Mouse (Mus musculus): Measurements from ENCODE around the gene Slx4. TPM values are rescaled to one million over a fixed set of nuclear protein-coding genes. Genes with fewer than 3 reads are reported as not detected.
A peak's percentile ranks its signal among the peaks of the same experiment; 100 is the strongest.

Gene Slx4
- total and polyA plus RNA-seq, 3 experiments = 24.3 to 35.2 TPM; not detected in 1

- no peak for TF ChIP-seq CHD1 (IDR thresholded peaks at IDR 0.05; ENCODE audit: low read depth, low read length)
- peak; percentile 21; the same call in 1 of the 2 replicates for TF ChIP-seq MYB (IDR thresholded peaks at IDR 0.05; ENCODE audit: low read depth, low read length)
- TF ChIP-seq MEF2A (IDR thresholded peaks at IDR 0.05; ENCODE audit: extremely low read depth, insufficient replicate concordance, low read depth, low read length, poor library complexity, severe bottlenecking) = no peak
- TF ChIP-seq MAZ (IDR thresholded peaks at IDR 0.05; ENCODE audit: low read depth, low read length) = no peak; the same call in 1 of the 2 replicates
- no peak for TF ChIP-seq JUND (IDR thresholded peaks at IDR 0.05; ENCODE audit: low read depth, low read length)
Observed at GRCm38 (mm10) chr16:4003489-4004398, at the start of gene Slx4 (continued).

- H3K36me3 ChIP-seq (ENCODE audit: control insufficient read depth in 1 of 2, insufficient read depth in 2 of 2, low read length in 2 of 2) = peaks cover 0 to 11% of the 10 kb centered on the region in 2 experiments; a peak in 2 of 4 replicates
- TF ChIP-seq JUND (IDR thresholded peaks at IDR 0.05; ENCODE audit: low read depth, low read length) (no peak), CHD1 (IDR thresholded peaks at IDR 0.05; ENCODE audit: low read depth, low read length) (no peak), ETS1 (IDR thresholded peaks at IDR 0.05; ENCODE audit: low read depth, low read length) (no peak), KAT2A (conservative IDR thresholded peaks at IDR 0.05; ENCODE audit: low read depth, low read length) (no peak), MAZ (IDR thresholded peaks at IDR 0.05; ENCODE audit: low read depth, low read length) (no peak), ELF1 (IDR thresholded peaks at IDR 0.05; ENCODE audit: low read depth, low read length) (no peak), POLR2AphosphoS2 (IDR thresholded peaks at IDR 0.05; ENCODE audit: low read length) (no peak), NRF1 (IDR thresholded peaks at IDR 0.05; ENCODE audit: insufficient read depth, low read depth, low read length, poor library complexity, severe bottlenecking) (no peak), TCF12 (IDR thresholded peaks at IDR 0.05; ENCODE audit: low read depth, low read length) (no peak), MYB (IDR thresholded peaks at IDR 0.05; ENCODE audit: low read depth, low read length) (no peak), TAL1 (IDR thresholded peaks at IDR 0.05; ENCODE audit: low read length) (no peak)
Observed at GRCm38 (mm10) chr16:4052601-4053000, 49.0 kb upstream of the Slx4 start.

DNA sequence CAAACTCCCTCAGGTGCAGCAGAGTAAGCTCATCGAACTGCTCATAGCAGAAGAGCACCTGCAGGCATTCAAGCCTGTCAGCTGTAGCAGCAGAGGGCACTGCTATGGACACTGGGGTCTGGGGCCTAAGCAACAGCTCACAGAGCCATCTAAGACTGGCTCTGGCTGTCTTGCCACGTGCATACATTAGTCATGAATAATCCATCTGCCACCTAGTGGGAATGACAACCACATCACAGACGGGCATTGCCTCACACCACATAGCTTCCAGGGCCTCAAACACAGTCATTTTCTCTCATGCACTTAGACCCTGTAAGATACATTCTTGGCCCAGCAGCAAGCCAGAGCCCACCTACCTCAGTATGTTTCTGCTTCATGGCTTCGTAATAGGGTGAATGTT, 42.0 kb upstream of the Slx4 start:
- TF ChIP-seq MXI1 (IDR thresholded peaks at IDR 0.05; ENCODE audit: low read depth, low read length) (no peak), ZC3H11A (IDR thresholded peaks at IDR 0.05; ENCODE audit: low read depth, low read length) (no peak), CTCF (IDR thresholded peaks at IDR 0.05 in 2 of 3, conservative IDR thresholded peaks at IDR 0.05 in 1 of 3; ENCODE audit: control insufficient read depth in 1 of 3, insufficient read depth in 1 of 3, low read depth in 2 of 3, low read length in 3 of 3, poor library complexity in 1 of 3, severe bottlenecking in 1 of 3) (no peak; a peak in 1 of 6 replicates), RCOR1 (IDR thresholded peaks at IDR 0.05; ENCODE audit: low read depth, low read length) (no peak), ZKSCAN1 (IDR thresholded peaks at IDR 0.05; ENCODE audit: low read depth, low read length) (no peak), SIN3A (IDR thresholded peaks at IDR 0.05; ENCODE audit: low read length) (no peak), CHD2 (IDR thresholded peaks at IDR 0.05; ENCODE audit: low read length) (no peak), MAX (IDR thresholded peaks at IDR 0.05; ENCODE audit: low read length) (no peak), POLR2AphosphoS5 (IDR thresholded peaks at IDR 0.05; ENCODE audit: borderline replicate concordance, low read depth, low read length) (no peak), TCF12 (IDR thresholded peaks at IDR 0.05; ENCODE audit: low read depth, low read length) (no peak), ZNF384 (IDR thresholded peaks at IDR 0.05; ENCODE audit: low read depth, low read length) (no peak), ETS1 (IDR thresholded peaks at IDR 0.05; ENCODE audit: low read depth, low read length) (no peak), MAZ (IDR thresholded peaks at IDR 0.05; ENCODE audit: low read depth, low read length) (no peak), JUND (IDR thresholded peaks at IDR 0.05; ENCODE audit: low read depth, low read length) (no peak)
- Histone ChIP-seq H3K4me3 (ENCODE audit: control insufficient read depth in 1 of 2, insufficient read depth in 1 of 2, low read depth in 2 of 2, low read length in 2 of 2) (no peak overlapping the region), H3K9ac (ENCODE audit: control insufficient read depth, low read depth, low read length, poor library complexity, severe bottlenecking) (no peak overlapping the region), H3K27me3 (ENCODE audit: control insufficient read depth in 1 of 2, insufficient read depth in 2 of 2, low read length in 2 of 2) (no peaks in the 10 kb centered on the region), H3K27ac (ENCODE audit: control insufficient read depth, low read depth, low read length) (no peak overlapping the region), H3K79me2 (ENCODE audit: control insufficient read depth, insufficient read depth, low read length, poor library complexity) (no peaks in the 10 kb centered on the region), H3K36me3 (ENCODE audit: control insufficient read depth in 1 of 2, insufficient read depth in 2 of 2, low read length in 2 of 2) (peaks cover 0 to 9% of the 10 kb centered on the region in 2 experiments; a peak in 2 of 4 replicates), H3K9me3 (replicated peaks; ENCODE audit: insufficient read depth, low read length) (no peaks in the 10 kb centered on the region), H3K4me1 (ENCODE audit: control insufficient read depth in 1 of 2, insufficient read depth in 2 of 2, low read length in 2 of 2) (no peaks in the 10 kb centered on the region)
- no peak for DNase-seq (ENCODE audit: low read depth, low spot score)

More at GRCm38 (mm10) chr16:4052601-4053000, 49.0 kb upstream of the Slx4 start:
- no peaks in the 10 kb centered on the region for H3K27me3 ChIP-seq (ENCODE audit: control insufficient read depth in 1 of 2, insufficient read depth in 2 of 2, low read length in 2 of 2)
- H3K9me3 ChIP-seq (replicated peaks; ENCODE audit: insufficient read depth, low read length) = no peaks in the 10 kb centered on the region
- no peak overlapping the region for H3K27ac ChIP-seq (ENCODE audit: control insufficient read depth, low read depth, low read length)
- H3K9ac ChIP-seq (ENCODE audit: control insufficient read depth, low read depth, low read length, poor library complexity, severe bottlenecking) = no peak overlapping the region
- no peak overlapping the region for H3K4me3 ChIP-seq (ENCODE audit: control insufficient read depth in 1 of 2, insufficient read depth in 1 of 2, low read depth in 2 of 2, low read length in 2 of 2)
- no peaks in the 10 kb centered on the region for H3K79me2 ChIP-seq (ENCODE audit: control insufficient read depth, insufficient read depth, low read length, poor library complexity)
- H3K4me1 ChIP-seq (ENCODE audit: control insufficient read depth in 1 of 2, insufficient read depth in 2 of 2, low read length in 2 of 2) = no peaks in the 10 kb centered on the region
- DNase-seq (ENCODE audit: low read depth, low spot score) = no peak

Measured in MEL (cell line).